Mouse (Mus musculus): ENCODE data around the gene Col1a1.

GRCm38 (mm10) chr11:94944295-94944694, 8.3 kb downstream of the Col1a1 start:
- TF ChIP-seq CTCF (IDR thresholded peaks at IDR 0.05; ENCODE audit: borderline replicate concordance, control insufficient read depth, extremely low read depth, insufficient read depth, low read length, poor library complexity) (no peak), POLR2A (IDR thresholded peaks at IDR 0.05; ENCODE audit: control insufficient read depth, extremely low read depth, insufficient read depth, low read length, poor library complexity) (no peak)

Measured in thymus, adult 2 months (tissue).